Mouse (Mus musculus): ENCODE data around the gene Tcf21. TPM values are rescaled to one million over a fixed set of nuclear protein-coding genes. Genes with fewer than 3 reads are reported as not detected.

Gene Tcf21
- not detected in 2 replicates for total RNA-seq (2012; rRNA removed)

GRCm38 (mm10) chr10:22819871-22820590 is at the start of gene Tcf21:
Tcf21 (minus strand) TSS chr10:22820174.
- Histone ChIP-seq H3K4me3 (ENCODE audit: insufficient read depth in 1 of 2, low read depth in 1 of 2, low read length in 2 of 2, poor library complexity in 1 of 2, severe bottlenecking in 1 of 2) (peak within 1 kb of the TSS; percentile 47 to 60), H3K27ac (ENCODE audit: insufficient read depth, low read depth, low read length, poor library complexity, severe bottlenecking) (no peak within 1 kb of the TSS), H3K9me3 (ENCODE audit: control insufficient read depth, insufficient read depth, low read depth, low read length) (no peaks in the 10 kb centered on the region), H3K36me3 (ENCODE audit: control insufficient read depth, insufficient read depth, low read length, poor library complexity, severe bottlenecking) (no peaks in the 10 kb centered on the region), H3K4me1 (ENCODE audit: control insufficient read depth in 2 of 2, insufficient read depth in 2 of 2, low read length in 2 of 2, poor library complexity in 1 of 2) (0 out of 4 replicates have a peak, but pooled peaks cover 0 to 4% of the 10 kb centered on the region in 2 experiments), H3K9ac (ENCODE audit: insufficient read depth, low read depth, low read length, poor library complexity, severe bottlenecking) (peak within 1 kb of the TSS; percentile 18; the same call in 1 of the 2 replicates)
- in situ Hi-C loops (cut with MboI; ENCODE audit: low sequenced_read_pairs in 2 of 2, unreplicated experiment in 2 of 2) = loop anchor here in 1 of 2 experiments (25.0 kb wide), 1 partner anchor 542 kb away; the partner anchor contains the start of gene Eya4
- TF ChIP-seq CHD2 (IDR thresholded peaks at IDR 0.05; ENCODE audit: low read depth, low read length) (no peak), ZNF384 (IDR thresholded peaks at IDR 0.05; ENCODE audit: low read depth, low read length) (no peak), HCFC1 (IDR thresholded peaks at IDR 0.05; ENCODE audit: borderline replicate concordance, insufficient read depth, low read length) (no peak), MAFK (IDR thresholded peaks at IDR 0.05; ENCODE audit: insufficient read depth, low read depth, low read length) (no peak), ZC3H11A (IDR thresholded peaks at IDR 0.05; ENCODE audit: borderline replicate concordance, low read depth, low read length) (no peak)
- no peak for DNase-seq (ENCODE audit: low read depth, low spot score)

GRCm38 (mm10) chr10:22868386-22868918 is 48.5 kb upstream of the Tcf21 start:
- H3K4me3 ChIP-seq (ENCODE audit: insufficient read depth in 1 of 2, low read depth in 1 of 2, low read length in 2 of 2, poor library complexity in 1 of 2, severe bottlenecking in 1 of 2) = no peak overlapping the region
- H3K27ac ChIP-seq (ENCODE audit: insufficient read depth, low read depth, low read length, poor library complexity, severe bottlenecking) = no peak overlapping the region
- in situ Hi-C loops (cut with MboI; ENCODE audit: low sequenced_read_pairs in 2 of 2, unreplicated experiment in 2 of 2) = no loop called here
- H3K36me3 ChIP-seq (ENCODE audit: control insufficient read depth, insufficient read depth, low read length, poor library complexity, severe bottlenecking) = no peaks in the 10 kb centered on the region
- no peak overlapping the region for H3K9ac ChIP-seq (ENCODE audit: insufficient read depth, low read depth, low read length, poor library complexity, severe bottlenecking)
- TF ChIP-seq HCFC1 (IDR thresholded peaks at IDR 0.05; ENCODE audit: borderline replicate concordance, insufficient read depth, low read length) (no peak), MAFK (IDR thresholded peaks at IDR 0.05; ENCODE audit: insufficient read depth, low read depth, low read length) (no peak), ZNF384 (IDR thresholded peaks at IDR 0.05; ENCODE audit: low read depth, low read length) (no peak), ZC3H11A (IDR thresholded peaks at IDR 0.05; ENCODE audit: borderline replicate concordance, low read depth, low read length) (no peak), CHD2 (IDR thresholded peaks at IDR 0.05; ENCODE audit: low read depth, low read length) (no peak)
- H3K4me1 ChIP-seq (ENCODE audit: control insufficient read depth in 2 of 2, insufficient read depth in 2 of 2, low read length in 2 of 2, poor library complexity in 1 of 2) = no peaks in the 10 kb centered on the region
- no peak for DNase-seq (ENCODE audit: low read depth, low spot score)
- no peaks in the 10 kb centered on the region for H3K9me3 ChIP-seq (ENCODE audit: control insufficient read depth, insufficient read depth, low read depth, low read length)

- in situ Hi-C loops (cut with MboI; ENCODE audit: low sequenced_read_pairs in 2 of 2, unreplicated experiment in 2 of 2) = no loop called here
- no peaks in the 10 kb centered on the region for H3K4me1 ChIP-seq (ENCODE audit: control insufficient read depth in 2 of 2, insufficient read depth in 2 of 2, low read length in 2 of 2, poor library complexity in 1 of 2)
- H3K27ac ChIP-seq (ENCODE audit: insufficient read depth, low read depth, low read length, poor library complexity, severe bottlenecking) = no peak overlapping the region
- H3K4me3 ChIP-seq (ENCODE audit: insufficient read depth in 1 of 2, low read depth in 1 of 2, low read length in 2 of 2, poor library complexity in 1 of 2, severe bottlenecking in 1 of 2) = no peak overlapping the region
- DNase-seq (ENCODE audit: low read depth, low spot score) = no peak
- no peaks in the 10 kb centered on the region for H3K36me3 ChIP-seq (ENCODE audit: control insufficient read depth, insufficient read depth, low read length, poor library complexity, severe bottlenecking)
- TF ChIP-seq MAFK (IDR thresholded peaks at IDR 0.05; ENCODE audit: insufficient read depth, low read depth, low read length) (no peak), ZC3H11A (IDR thresholded peaks at IDR 0.05; ENCODE audit: borderline replicate concordance, low read depth, low read length) (no peak), HCFC1 (IDR thresholded peaks at IDR 0.05; ENCODE audit: borderline replicate concordance, insufficient read depth, low read length) (no peak), CHD2 (IDR thresholded peaks at IDR 0.05; ENCODE audit: low read depth, low read length) (no peak), ZNF384 (IDR thresholded peaks at IDR 0.05; ENCODE audit: low read depth, low read length) (no peak)
- H3K9ac ChIP-seq (ENCODE audit: insufficient read depth, low read depth, low read length, poor library complexity, severe bottlenecking) = no peak overlapping the region
- no peaks in the 10 kb centered on the region for H3K9me3 ChIP-seq (ENCODE audit: control insufficient read depth, insufficient read depth, low read depth, low read length)
Measured at GRCm38 (mm10) chr10:22867210-22867609, 47.2 kb upstream of the Tcf21 start.

GRCm38 (mm10) chr10:22858111-22858510 is 38.1 kb upstream of the Tcf21 start:
- H3K36me3 ChIP-seq (ENCODE audit: control insufficient read depth, insufficient read depth, low read length, poor library complexity, severe bottlenecking) = no peaks in the 10 kb centered on the region
- no peaks in the 10 kb centered on the region for H3K9me3 ChIP-seq (ENCODE audit: control insufficient read depth, insufficient read depth, low read depth, low read length)
- no peak overlapping the region for H3K4me3 ChIP-seq (ENCODE audit: insufficient read depth in 1 of 2, low read depth in 1 of 2, low read length in 2 of 2, poor library complexity in 1 of 2, severe bottlenecking in 1 of 2)
- peak; percentile 50 for DNase-seq (ENCODE audit: low read depth, low spot score)
- TF ChIP-seq ZC3H11A (IDR thresholded peaks at IDR 0.05; ENCODE audit: borderline replicate concordance, low read depth, low read length) (no peak), MAFK (IDR thresholded peaks at IDR 0.05; ENCODE audit: insufficient read depth, low read depth, low read length) (no peak), ZNF384 (IDR thresholded peaks at IDR 0.05; ENCODE audit: low read depth, low read length) (no peak), HCFC1 (IDR thresholded peaks at IDR 0.05; ENCODE audit: borderline replicate concordance, insufficient read depth, low read length) (no peak), CHD2 (IDR thresholded peaks at IDR 0.05; ENCODE audit: low read depth, low read length) (no peak)
- no peaks in the 10 kb centered on the region for H3K4me1 ChIP-seq (ENCODE audit: control insufficient read depth in 2 of 2, insufficient read depth in 2 of 2, low read length in 2 of 2, poor library complexity in 1 of 2)
- H3K9ac ChIP-seq (ENCODE audit: insufficient read depth, low read depth, low read length, poor library complexity, severe bottlenecking) = no peak overlapping the region
- in situ Hi-C loops (cut with MboI; ENCODE audit: low sequenced_read_pairs in 2 of 2, unreplicated experiment in 2 of 2) = no loop called here
- no peak overlapping the region for H3K27ac ChIP-seq (ENCODE audit: insufficient read depth, low read depth, low read length, poor library complexity, severe bottlenecking)

Data from ES-E14 (cell line).